Comparison of ENCODE assay signal across 20 mouse cellular contexts in the genomic region with DNA sequence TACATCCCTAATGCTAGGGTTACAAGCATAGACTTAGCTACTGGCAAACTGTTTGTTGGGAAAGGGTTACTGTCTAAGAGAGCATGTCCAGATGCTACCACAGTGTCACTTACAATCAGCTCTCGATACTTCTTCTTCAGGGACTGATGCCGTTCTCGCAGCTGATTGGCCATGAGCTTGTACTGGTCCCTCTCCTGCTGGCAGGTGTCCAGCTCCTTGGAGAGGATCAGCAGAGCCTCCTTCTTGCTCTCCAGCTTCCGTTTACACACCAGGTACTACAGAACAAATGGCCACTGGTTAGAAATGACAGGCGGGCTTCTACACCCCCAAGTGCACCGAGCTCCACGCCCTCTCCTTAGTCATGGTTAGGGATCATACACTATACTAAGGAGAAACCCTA. TPM values are rescaled to one million over a fixed set of nuclear protein-coding genes. Genes with fewer than 3 reads are reported as not detected.
A peak's percentile ranks its signal among the peaks of the same experiment; 100 is the strongest.
DNase-seq lines count a peak whose midpoint lies in the region; ATAC-seq lines count a peak whose summit lies in the region.
"Had no signal": no experiment of that assay in that cellular context is flagged by ENCODE, and none has a peak within 500 bp of the region (broad histone marks: within the 10 kb centered on the region; RNA-seq: fewer than 3 reads in every experiment).

No protein-coding gene starts in this region.

- DNase-seq in cerebellum, postnatal 36 days, result peak; percentile 6 to 9
- DNase-seq in midbrain, embryonic 11.5 days (ENCODE audit: low spot score, missing footprints), result peak; percentile 37
- DNase-seq in midbrain, embryonic 14.5 days, result no peak
- peak; percentile 21 for DNase-seq in right cerebral cortex, postnatal 14 days
- DNase-seq in right cerebral cortex, postnatal 25 days, result no peak
- DNase-seq: adrenal gland, postnatal 14 days; cerebellum, adult 2 months; forebrain, postnatal 0 days; gastrocnemius, postnatal 14 days; heart, adult 2 months; heart, postnatal 14 days had no signal

- H3K27ac ChIP-seq in midbrain, embryonic 11.5 days (ENCODE audit: low read depth, low read length), result no peak overlapping the region
- no peak overlapping the region for H3K27ac ChIP-seq in midbrain, embryonic 14.5 days (replicated peaks; ENCODE audit: low read depth, low read length)
- H3K27ac ChIP-seq: embryonic facial prominence, embryonic 10.5 days; forebrain, embryonic 13.5 days; heart, adult 2 months; heart, embryonic 15.5 days; hindbrain, embryonic 14.5 days had no signal

- no peaks in the 10 kb centered on the region for H3K27me3 ChIP-seq in midbrain, embryonic 11.5 days (ENCODE audit: control insufficient read depth, insufficient read depth, low read length)
- no peaks in the 10 kb centered on the region for H3K27me3 ChIP-seq in midbrain, embryonic 14.5 days (ENCODE audit: control insufficient read depth, insufficient read depth, low read length)
- H3K27me3 ChIP-seq: CH12.LX; forebrain, embryonic 13.5 days; heart, embryonic 15.5 days had no signal

- no peak overlapping the region for H3K9ac ChIP-seq in midbrain, embryonic 11.5 days (ENCODE audit: low read length)
- no peak overlapping the region for H3K9ac ChIP-seq in midbrain, embryonic 14.5 days (replicated peaks; ENCODE audit: low read length)
- H3K9ac ChIP-seq: forebrain, embryonic 13.5 days; forebrain, postnatal 0 days; heart, embryonic 15.5 days; hindbrain, embryonic 14.5 days had no signal

- no peaks in the 10 kb centered on the region; the same call in 1 of the 2 replicates for H3K9me3 ChIP-seq in midbrain, embryonic 11.5 days (ENCODE audit: control insufficient read depth, low read length)
- H3K9me3 ChIP-seq in midbrain, embryonic 14.5 days (ENCODE audit: control insufficient read depth, low read length), result no peaks in the 10 kb centered on the region
- H3K9me3 ChIP-seq: forebrain, embryonic 13.5 days; heart, embryonic 15.5 days had no signal

- H3K4me3 ChIP-seq in midbrain, embryonic 11.5 days (ENCODE audit: low read depth, low read length), result no peak overlapping the region
- no peak overlapping the region for H3K4me3 ChIP-seq in midbrain, embryonic 14.5 days (replicated peaks; ENCODE audit: low read depth, low read length)
- H3K4me3 ChIP-seq: embryonic facial prominence, embryonic 10.5 days; forebrain, embryonic 13.5 days; heart, adult 2 months; heart, embryonic 15.5 days had no signal

- no peak for ATAC-seq in cerebellum, adult (ENCODE audit: insufficient number of reproducible peaks, low FRiP score, low TSS enrichment)
- ATAC-seq in midbrain, embryonic 11.5 days (ENCODE audit: low FRiP score), result no peak
- no peak for ATAC-seq in midbrain, embryonic 14.5 days (ENCODE audit: low FRiP score, low TSS enrichment)
- ATAC-seq: activated CD4-positive, CD25-positive, alpha-beta regulatory T cell, adult 4 months; forebrain, embryonic 13.5 days; forebrain, postnatal 0 days; Patski had no signal

- no peaks in the 10 kb centered on the region for H3K36me3 ChIP-seq in midbrain, embryonic 11.5 days (ENCODE audit: control insufficient read depth, insufficient read depth, low read length)
- H3K36me3 ChIP-seq in midbrain, embryonic 14.5 days (ENCODE audit: control insufficient read depth, insufficient read depth, low read length), result no peaks in the 10 kb centered on the region
- H3K36me3 ChIP-seq: embryonic facial prominence, embryonic 10.5 days; heart, embryonic 15.5 days had no signal

- no peaks in the 10 kb centered on the region for H3K4me1 ChIP-seq in midbrain, embryonic 11.5 days (ENCODE audit: control insufficient read depth, insufficient read depth, low read length)
- H3K4me1 ChIP-seq in midbrain, embryonic 14.5 days (ENCODE audit: control insufficient read depth, insufficient read depth, low read length), result no peaks in the 10 kb centered on the region
- H3K4me1 ChIP-seq: embryonic facial prominence, embryonic 10.5 days; forebrain, embryonic 13.5 days; heart, embryonic 15.5 days had no signal

- no peak overlapping the region for H3K4me2 ChIP-seq in midbrain, embryonic 11.5 days
- H3K4me2 ChIP-seq in midbrain, embryonic 14.5 days (ENCODE audit: low read length), result no peak overlapping the region
- H3K4me2 ChIP-seq: forebrain, embryonic 13.5 days; heart, embryonic 11.5 days; heart, embryonic 15.5 days; hindbrain, embryonic 14.5 days had no signal

- 92% methylated on average over 7 of the region's 7 CpGs for WGBS in midbrain, embryonic 11.5 days
- 85% methylated on average over 7 of the region's 7 CpGs for WGBS in midbrain, embryonic 14.5 days

RNA-seq across cellular contexts. Expression of gene Ccdc149, which starts 32.4 kb away (rescaled TPM):
- polyA plus RNA-seq in midbrain, embryonic 11.5 days (2014; fragmentation: Nextera tagmentation; extraction: Ambion mirVana), result 2.4 and 3.1 TPM in 2 replicates
- 9.3 and 9.5 TPM in 2 replicates for polyA plus RNA-seq in midbrain, embryonic 14.5 days (2014; fragmentation: Nextera tagmentation; extraction: Ambion mirVana)
- polyA plus RNA-seq: activated CD4-positive, CD25-positive, alpha-beta regulatory T cell, adult 4 months had no signal

Comparison
In these comparisons a context has a peak if more than half of its experiments do, and no peak if none do; other contexts are left out.
1. DNase-seq: peak in cerebellum, postnatal 36 days (2 of 2), midbrain, embryonic 11.5 days (single experiment) and right cerebral cortex, postnatal 14 days (single experiment); none in midbrain, embryonic 14.5 days (single experiment) and right cerebral cortex, postnatal 25 days (single experiment).